Mouse (Mus musculus): ENCODE results near the gene Mcoln1. TPM values are rescaled to one million over a fixed set of nuclear protein-coding genes. Genes with fewer than 3 reads are reported as not detected.

The Mcoln1 gene
- polyA plus RNA-seq, 1 experiment from 2014 or later: 74.9 TPM

DNA sequence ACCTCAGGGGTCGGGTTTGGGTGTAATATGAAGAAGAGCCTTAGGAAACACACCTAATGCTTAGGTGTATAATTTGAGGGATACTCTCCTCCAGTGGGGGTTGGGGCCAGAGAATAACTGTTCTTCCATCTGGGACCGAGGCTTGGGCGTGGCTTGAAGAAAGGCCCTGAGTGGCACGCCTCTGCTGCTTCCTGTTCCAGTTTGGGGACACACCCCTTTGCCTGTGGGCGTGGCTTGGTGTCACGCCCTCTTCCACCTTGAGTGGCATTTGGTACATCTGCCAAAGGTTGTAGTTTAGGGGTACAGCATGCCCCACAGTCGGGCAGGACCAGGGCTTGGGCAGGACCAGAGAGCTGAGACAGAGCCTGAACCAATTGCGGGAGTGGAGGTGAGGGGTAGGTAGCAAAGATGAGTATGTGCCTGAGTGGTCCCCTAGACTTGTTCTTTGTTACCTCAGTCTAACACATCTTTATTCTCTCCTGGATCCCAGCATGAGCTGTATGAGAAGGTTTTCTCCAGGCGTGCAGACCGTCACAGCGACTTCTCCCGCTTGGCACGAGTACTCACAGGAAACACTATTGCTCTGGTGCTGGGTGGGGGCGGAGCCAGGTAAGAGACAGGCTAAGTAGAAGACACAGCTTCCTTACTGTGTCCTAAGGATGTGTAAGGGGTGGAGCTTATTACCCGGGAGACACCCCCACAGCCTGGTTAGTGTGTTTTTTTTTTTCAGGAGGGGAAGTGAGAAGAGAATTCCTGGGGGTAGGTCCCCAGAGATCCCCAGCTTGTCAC is 36.0 kb downstream of the Mcoln1 start:
- Histone ChIP-seq H3K4me2 (replicated peaks) (no peak overlapping the region), H3K36me3 (peaks cover 67% of the 10 kb centered on the region), H3K4me1 (no peaks in the 10 kb centered on the region), H3K27ac (replicated peaks) (no peak overlapping the region), H3K4me3 (no peak overlapping the region), H3K9me3 (no peaks in the 10 kb centered on the region), H3K27me3 (no peaks in the 10 kb centered on the region), H3K9ac (replicated peaks) (no peak overlapping the region)
- 61% methylated on average over 15 of the region's 15 CpGs for WGBS
- ATAC-seq (ENCODE audit: low FRiP score, low read depth): 0 out of 2 replicates have a peak, but pooled peaks have one; percentile 19

DNA sequence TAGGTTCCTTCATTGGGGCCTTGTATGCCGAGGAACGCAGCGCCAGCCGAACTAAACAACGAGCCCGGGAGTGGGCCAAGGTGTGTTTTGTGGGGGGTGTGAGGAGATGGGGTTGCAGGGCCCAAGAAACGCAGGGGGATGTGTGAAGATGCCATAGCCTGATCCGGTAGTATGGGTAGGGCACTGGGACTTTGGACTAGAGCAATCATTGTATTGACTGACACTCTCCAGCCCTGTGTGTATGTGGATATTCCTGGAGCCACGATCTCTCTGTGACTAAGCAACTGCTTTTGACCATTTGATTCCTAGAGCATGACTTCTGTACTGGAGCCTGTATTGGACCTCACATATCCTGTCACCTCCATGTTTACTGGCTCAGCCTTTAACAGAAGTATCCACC is 36.7 kb downstream of the Mcoln1 start:
- no peak for ATAC-seq (ENCODE audit: low FRiP score, low read depth)
- 94% methylated on average over 9 of the region's 9 CpGs for WGBS
- H3K9ac ChIP-seq (replicated peaks): no peak overlapping the region

DNA sequence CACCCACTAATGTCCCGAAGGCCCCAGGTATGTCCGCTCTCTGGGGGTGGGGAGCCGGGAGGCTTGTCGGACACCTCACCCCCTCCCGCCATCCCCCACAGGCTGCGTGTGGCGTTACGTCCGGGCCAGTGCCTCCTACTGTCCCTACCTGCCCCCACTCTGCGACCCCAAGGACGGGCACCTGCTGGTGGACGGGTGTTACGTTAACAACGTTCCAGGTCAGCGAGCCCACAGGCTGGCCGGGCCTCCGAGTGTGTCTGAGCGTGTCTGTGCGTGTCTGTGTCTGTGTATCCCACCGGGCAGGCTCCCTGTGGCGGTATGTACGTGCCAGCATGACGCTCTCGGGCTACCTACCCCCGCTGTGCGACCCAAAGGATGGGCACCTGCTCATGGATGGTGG is 37.4 kb downstream of the Mcoln1 start:
- Histone ChIP-seq H3K4me2 (replicated peaks) (no peak overlapping the region), H3K4me3 (no peak overlapping the region), H3K27me3 (no peaks in the 10 kb centered on the region), H3K9me3 (no peaks in the 10 kb centered on the region), H3K4me1 (no peaks in the 10 kb centered on the region), H3K9ac (replicated peaks) (no peak overlapping the region), H3K36me3 (peaks cover 66% of the 10 kb centered on the region), H3K27ac (replicated peaks) (no peak overlapping the region)
- WGBS: 96% methylated on average over 26 of the region's 26 CpGs
- no peak for ATAC-seq (ENCODE audit: low FRiP score, low read depth)

More for the DNA sequence above, 36.7 kb downstream of the Mcoln1 start:
- H3K9me3 ChIP-seq: no peaks in the 10 kb centered on the region
- no peak overlapping the region for H3K4me3 ChIP-seq
- no peak overlapping the region for H3K4me2 ChIP-seq (replicated peaks)
- peaks cover 65% of the 10 kb centered on the region for H3K36me3 ChIP-seq
- H3K4me1 ChIP-seq: no peaks in the 10 kb centered on the region
- H3K27ac ChIP-seq (replicated peaks): no peak overlapping the region
- no peaks in the 10 kb centered on the region for H3K27me3 ChIP-seq

GRCm38 (mm10) chr8:3539146-3539545 is 38.9 kb downstream of the Mcoln1 start:
- no peak for ATAC-seq (ENCODE audit: low FRiP score, low read depth)
- H3K27me3 ChIP-seq: no peaks in the 10 kb centered on the region
- H3K4me1 ChIP-seq: no peaks in the 10 kb centered on the region
- H3K27ac ChIP-seq (replicated peaks): no peak overlapping the region
- no peaks in the 10 kb centered on the region for H3K9me3 ChIP-seq
- peaks cover 77% of the 10 kb centered on the region for H3K36me3 ChIP-seq
- WGBS: 88% methylated on average over 7 of the region's 7 CpGs
- H3K4me3 ChIP-seq: no peak overlapping the region
- H3K9ac ChIP-seq (replicated peaks): no peak overlapping the region
- H3K4me2 ChIP-seq (replicated peaks): no peak overlapping the region

DNA sequence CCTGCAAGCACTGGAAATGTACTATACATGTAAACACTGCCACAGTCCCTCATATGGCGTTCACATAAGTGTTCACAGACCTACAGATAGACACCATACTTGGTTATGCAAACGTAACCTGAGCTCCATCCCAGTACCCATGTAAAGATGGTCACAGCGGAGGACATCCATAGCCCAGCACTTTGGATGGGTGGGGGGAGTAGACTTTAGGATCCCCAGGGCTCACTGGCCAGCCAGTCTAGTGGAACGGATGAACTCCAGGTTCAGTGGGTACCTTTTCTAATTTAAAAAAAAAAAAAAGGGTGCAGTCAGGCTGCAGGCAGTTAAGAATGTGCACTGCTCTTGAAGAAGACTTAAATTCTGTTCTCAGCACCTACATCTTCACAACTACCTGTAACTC is 39.8 kb downstream of the Mcoln1 start:
- no peaks in the 10 kb centered on the region for H3K9me3 ChIP-seq
- H3K36me3 ChIP-seq: peaks cover 82% of the 10 kb centered on the region
- no peak overlapping the region for H3K4me2 ChIP-seq (replicated peaks)
- no peak overlapping the region for H3K9ac ChIP-seq (replicated peaks)
- H3K4me3 ChIP-seq: no peak overlapping the region
- no peak overlapping the region for H3K27ac ChIP-seq (replicated peaks)
- H3K4me1 ChIP-seq: no peaks in the 10 kb centered on the region
- no peak for ATAC-seq (ENCODE audit: low FRiP score, low read depth)
- no peaks in the 10 kb centered on the region for H3K27me3 ChIP-seq
- 89% methylated on average over 4 of the region's 4 CpGs for WGBS

DNA sequence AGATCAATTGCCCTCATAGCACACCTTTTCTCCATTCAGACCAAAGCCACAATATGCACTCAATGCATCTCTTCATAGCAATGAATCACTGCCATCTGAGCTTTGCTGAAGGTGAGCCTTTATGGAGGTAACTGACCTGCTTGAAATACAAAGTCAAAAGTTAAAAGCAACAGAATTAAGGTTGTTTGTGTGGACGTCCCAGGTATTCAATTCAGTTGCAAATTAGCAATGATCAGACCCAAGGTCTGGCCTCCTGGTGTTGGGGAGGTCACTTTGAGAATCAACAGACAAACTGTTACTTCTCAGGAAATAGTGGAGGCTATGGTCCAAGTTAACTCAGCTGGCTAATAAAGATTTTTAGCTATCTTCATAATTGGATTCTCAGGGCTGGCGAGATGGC is 46.3 kb downstream of the Mcoln1 start:
- Histone ChIP-seq H3K9me3 (peaks cover 5% of the 10 kb centered on the region; the same call in 1 of the 2 replicates), H3K4me1 (no peaks in the 10 kb centered on the region), H3K36me3 (peaks cover 27% of the 10 kb centered on the region), H3K4me2 (replicated peaks) (no peak overlapping the region), H3K27me3 (no peaks in the 10 kb centered on the region), H3K4me3 (no peak overlapping the region), H3K9ac (replicated peaks) (no peak overlapping the region), H3K27ac (replicated peaks) (no peak overlapping the region)
- 91% methylated on average over 2 of the region's 2 CpGs for WGBS
- ATAC-seq (ENCODE audit: low FRiP score, low read depth): no peak

DNA sequence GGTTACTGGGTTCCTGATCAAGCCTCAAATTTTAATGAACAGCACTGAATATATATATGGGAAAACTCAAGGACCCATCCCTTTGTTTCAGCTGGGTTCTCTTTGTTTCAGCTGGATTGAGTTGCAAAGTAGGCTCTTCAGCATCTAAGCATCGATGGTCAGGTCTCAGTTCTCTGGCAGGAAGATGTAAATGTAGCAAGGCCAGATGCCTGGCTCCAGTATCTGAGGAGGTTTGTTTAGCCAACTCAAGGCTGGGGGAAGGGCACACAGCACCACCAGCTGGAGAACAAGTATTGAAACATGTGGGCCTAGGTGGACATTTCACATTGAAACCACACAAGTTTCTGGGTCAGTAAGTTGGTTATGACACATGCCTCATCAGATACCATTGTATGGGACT is 52.0 kb downstream of the Mcoln1 start:
- no peak overlapping the region for H3K9ac ChIP-seq (replicated peaks)
- peaks cover 5% of the 10 kb centered on the region; the same call in 1 of the 2 replicates for H3K27me3 ChIP-seq
- H3K4me2 ChIP-seq (replicated peaks): no peak overlapping the region
- no peak overlapping the region for H3K4me3 ChIP-seq
- no peaks in the 10 kb centered on the region for H3K4me1 ChIP-seq
- no peaks in the 10 kb centered on the region for H3K9me3 ChIP-seq
- no peaks in the 10 kb centered on the region for H3K36me3 ChIP-seq
- ATAC-seq (ENCODE audit: low FRiP score, low read depth): no peak
- H3K27ac ChIP-seq (replicated peaks): no peak overlapping the region
- WGBS: 94% methylated on average over 1 of the region's 1 CpGs

- no peaks in the 10 kb centered on the region for H3K36me3 ChIP-seq
- no peaks in the 10 kb centered on the region for H3K9me3 ChIP-seq
- H3K4me2 ChIP-seq (replicated peaks): no peak overlapping the region
- peaks cover 5% of the 10 kb centered on the region; the same call in 1 of the 2 replicates for H3K27me3 ChIP-seq
- no peak overlapping the region for H3K27ac ChIP-seq (replicated peaks)
- H3K9ac ChIP-seq (replicated peaks): no peak overlapping the region
- H3K4me3 ChIP-seq: no peak overlapping the region
- ATAC-seq (ENCODE audit: low FRiP score, low read depth): peak; percentile 90
- H3K4me1 ChIP-seq: no peaks in the 10 kb centered on the region
- WGBS: 60% methylated on average over 4 of the region's 4 CpGs
Measured at GRCm38 (mm10) chr8:3556114-3556513, 55.9 kb downstream of the Mcoln1 start.

Other genes with a start within 250 kb of the Mcoln1 start
- 46.5 and 46.7 TPM in 2 replicates for gene Insr, start 220.8 kb upstream of the Mcoln1 start, polyA plus RNA-seq (2016; fragmentation: Nextera tagmentation; extraction: Ambion mirVana)
- not detected in 2 replicates for gene A430078G23Rik, start 147.0 kb upstream of the Mcoln1 start, polyA plus RNA-seq (2016; fragmentation: Nextera tagmentation; extraction: Ambion mirVana)
- gene Arhgef18, start 107.5 kb upstream of the Mcoln1 start, polyA plus RNA-seq (2016; fragmentation: Nextera tagmentation; extraction: Ambion mirVana): 14.0 and 15.3 TPM in 2 replicates
- 3.3 and 3.4 TPM in 2 replicates for gene Pex11g, start 32.8 kb upstream of the Mcoln1 start, polyA plus RNA-seq (2016; fragmentation: Nextera tagmentation; extraction: Ambion mirVana)
- 0.19 and 0.25 TPM in 2 replicates for gene Tex45, start 29.6 kb upstream of the Mcoln1 start, polyA plus RNA-seq (2016; fragmentation: Nextera tagmentation; extraction: Ambion mirVana)
- 82.8 and 89.5 TPM in 2 replicates for gene Zfp358, start 7.3 kb upstream of the Mcoln1 start, polyA plus RNA-seq (2016; fragmentation: Nextera tagmentation; extraction: Ambion mirVana)
- 30.5 and 35.0 TPM in 2 replicates for gene Pnpla6, start 14.9 kb downstream of the Mcoln1 start, polyA plus RNA-seq (2016; fragmentation: Nextera tagmentation; extraction: Ambion mirVana)
- 2.8 and 3.2 TPM in 2 replicates for gene C330021F23Rik, start 67.5 kb downstream of the Mcoln1 start, polyA plus RNA-seq (2016; fragmentation: Nextera tagmentation; extraction: Ambion mirVana)
- gene Camsap3, start 86.8 kb downstream of the Mcoln1 start, polyA plus RNA-seq (2016; fragmentation: Nextera tagmentation; extraction: Ambion mirVana): 22.9 and 26.5 TPM in 2 replicates
- gene Xab2, start 120.9 kb downstream of the Mcoln1 start, polyA plus RNA-seq (2016; fragmentation: Nextera tagmentation; extraction: Ambion mirVana): 62.8 and 65.2 TPM in 2 replicates
- gene Pet100, start 121.1 kb downstream of the Mcoln1 start, polyA plus RNA-seq (2016; fragmentation: Nextera tagmentation; extraction: Ambion mirVana): 109 and 124 TPM in 2 replicates
- 0.14 TPM in 1 of 2 replicates, not detected in the other for gene Pcp2, start 125.1 kb downstream of the Mcoln1 start, polyA plus RNA-seq (2016; fragmentation: Nextera tagmentation; extraction: Ambion mirVana)
- gene Stxbp2, start 130.5 kb downstream of the Mcoln1 start, polyA plus RNA-seq (2016; fragmentation: Nextera tagmentation; extraction: Ambion mirVana): 19.5 and 19.8 TPM in 2 replicates
- 0.54 TPM in 1 of 2 replicates, not detected in the other for gene Retn, start 155.3 kb downstream of the Mcoln1 start, polyA plus RNA-seq (2016; fragmentation: Nextera tagmentation; extraction: Ambion mirVana)
- gene Mcemp1, start 165.3 kb downstream of the Mcoln1 start, polyA plus RNA-seq (2016; fragmentation: Nextera tagmentation; extraction: Ambion mirVana): not detected in 2 replicates
- 7.0 and 7.9 TPM in 2 replicates for gene Fcor, start 171.9 kb downstream of the Mcoln1 start, polyA plus RNA-seq (2016; fragmentation: Nextera tagmentation; extraction: Ambion mirVana)
- 46.6 and 49.0 TPM in 2 replicates for gene Trappc5, start 175.8 kb downstream of the Mcoln1 start, polyA plus RNA-seq (2016; fragmentation: Nextera tagmentation; extraction: Ambion mirVana)
- gene Fcer2a, start 193.7 kb downstream of the Mcoln1 start, polyA plus RNA-seq (2016; fragmentation: Nextera tagmentation; extraction: Ambion mirVana): 0.40 and 0.42 TPM in 2 replicates
- not detected in 2 replicates for gene Clec4g, start 220.2 kb downstream of the Mcoln1 start, polyA plus RNA-seq (2016; fragmentation: Nextera tagmentation; extraction: Ambion mirVana)
- gene Cd209a, start 248.5 kb downstream of the Mcoln1 start, polyA plus RNA-seq (2016; fragmentation: Nextera tagmentation; extraction: Ambion mirVana): 0.20 TPM in 1 of 2 replicates, not detected in the other

Data from midbrain, embryonic 12.5 days (tissue).